Mouse (Mus musculus): Measurements from ENCODE around the gene Rgp1. TPM values are rescaled to one million over a fixed set of nuclear protein-coding genes. Genes with fewer than 3 reads are reported as not detected.
"Not testable (repeated sequence)": the region's sequence is repeated elsewhere in the genome, so short reads cannot be mapped to it uniquely, and the experiment has no call there.

The Rgp1 gene
- total and polyA plus RNA-seq, 3 experiments: 17.1 to 47.6 TPM; not detected in 1

DNA sequence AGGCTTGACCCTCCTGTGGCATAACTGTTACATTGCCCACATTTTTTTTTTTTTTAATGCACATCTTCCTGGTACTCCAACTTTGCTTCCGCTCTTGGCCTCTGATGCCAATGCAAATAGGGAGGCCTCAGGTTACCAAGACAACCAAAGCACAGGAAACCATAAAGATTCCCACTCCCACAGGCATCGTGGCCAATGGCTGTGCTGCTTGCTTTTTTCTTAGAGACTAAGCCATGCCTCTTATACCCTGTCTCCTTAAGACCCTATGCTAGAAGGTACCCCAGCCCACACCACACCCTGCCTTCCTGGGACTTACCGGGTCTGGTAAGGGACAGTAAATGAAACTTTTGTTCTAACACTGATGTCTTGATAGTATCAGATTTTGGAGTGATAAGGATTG is 14.9 kb downstream of the Rgp1 start:
- TF ChIP-seq TBP (IDR thresholded peaks at IDR 0.05; ENCODE audit: low read depth, low read length) (no peak), HCFC1 (IDR thresholded peaks at IDR 0.05; ENCODE audit: low read depth, low read length) (no peak), RCOR1 (IDR thresholded peaks at IDR 0.05; ENCODE audit: low read depth, low read length) (no peak), KAT2A (conservative IDR thresholded peaks at IDR 0.05; ENCODE audit: low read depth, low read length) (no peak), ZC3H11A (IDR thresholded peaks at IDR 0.05; ENCODE audit: low read depth, low read length) (no peak), NRF1 (IDR thresholded peaks at IDR 0.05; ENCODE audit: insufficient read depth, low read depth, low read length, poor library complexity, severe bottlenecking) (no peak), CHD2 (IDR thresholded peaks at IDR 0.05; ENCODE audit: low read length) (no peak), MXI1 (IDR thresholded peaks at IDR 0.05; ENCODE audit: low read depth, low read length) (no peak), GATA1 (IDR thresholded peaks at IDR 0.05; ENCODE audit: low read depth, low read length) (no peak), UBTF (IDR thresholded peaks at IDR 0.05; ENCODE audit: borderline replicate concordance, insufficient read depth, low read depth, low read length) (no peak), POLR2A (IDR thresholded peaks at IDR 0.05; ENCODE audit: control insufficient read depth in 1 of 2, insufficient read depth in 1 of 2, low read depth in 1 of 2, low read length in 2 of 2, poor library complexity in 1 of 2) (no peak), EP300 (IDR thresholded peaks at IDR 0.05; ENCODE audit: low read depth in 1 of 2, low read length in 2 of 2) (no peak), JUND (IDR thresholded peaks at IDR 0.05; ENCODE audit: low read depth, low read length) (no peak), ZMIZ1 (IDR thresholded peaks at IDR 0.05; ENCODE audit: low read depth, low read length) (no peak), ELF1 (IDR thresholded peaks at IDR 0.05; ENCODE audit: low read depth, low read length) (no peak), POLR2AphosphoS5 (IDR thresholded peaks at IDR 0.05; ENCODE audit: borderline replicate concordance, low read depth, low read length) (no peak)
- no peaks in the 10 kb centered on the region for H3K27me3 ChIP-seq (ENCODE audit: control insufficient read depth in 1 of 2, insufficient read depth in 2 of 2, low read length in 2 of 2)
- no peaks in the 10 kb centered on the region for H3K9me3 ChIP-seq (replicated peaks; ENCODE audit: insufficient read depth, low read length)
- DNase-seq (ENCODE audit: low read depth, low spot score): no peak
- H3K9ac ChIP-seq (ENCODE audit: control insufficient read depth, low read depth, low read length, poor library complexity, severe bottlenecking): no peak overlapping the region
- H3K27ac ChIP-seq (ENCODE audit: control insufficient read depth, low read depth, low read length): no peak overlapping the region
- H3K4me1 ChIP-seq (ENCODE audit: control insufficient read depth in 1 of 2, insufficient read depth in 2 of 2, low read length in 2 of 2): peaks cover 11% of the 10 kb centered on the region in 2 experiments
- no peak overlapping the region for H3K4me3 ChIP-seq (ENCODE audit: control insufficient read depth in 1 of 2, insufficient read depth in 1 of 2, low read depth in 2 of 2, low read length in 2 of 2)
- peaks cover 0 to 24% of the 10 kb centered on the region in 2 experiments; a peak in 2 of 4 replicates for H3K36me3 ChIP-seq (ENCODE audit: control insufficient read depth in 1 of 2, insufficient read depth in 2 of 2, low read length in 2 of 2)
- no peaks in the 10 kb centered on the region for H3K79me2 ChIP-seq (ENCODE audit: control insufficient read depth, insufficient read depth, low read length, poor library complexity)

DNA sequence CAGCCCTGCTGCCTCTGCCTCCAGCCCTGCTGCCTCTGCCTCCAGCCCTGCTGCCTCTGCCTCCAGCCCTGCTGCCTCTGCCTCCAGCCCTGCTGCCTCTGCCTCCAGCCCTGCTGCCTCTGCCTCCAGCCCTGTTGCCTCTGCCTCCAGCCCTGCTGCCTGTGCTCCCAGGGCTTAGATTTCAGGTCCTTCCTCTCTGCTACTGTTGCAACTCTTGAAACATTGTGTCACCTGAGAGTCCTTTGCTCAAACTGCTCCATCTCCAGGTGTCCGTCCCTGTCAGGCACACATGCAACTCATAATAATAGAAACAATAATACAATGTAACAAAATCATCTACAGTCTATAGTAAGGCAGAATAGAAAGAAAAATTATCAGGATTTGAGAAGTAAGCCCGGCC is 18.1 kb downstream of the Rgp1 start:
- H3K79me2 ChIP-seq (ENCODE audit: control insufficient read depth, insufficient read depth, low read length, poor library complexity); H3K9ac ChIP-seq (ENCODE audit: control insufficient read depth, low read depth, low read length, poor library complexity, severe bottlenecking); H3K9me3 ChIP-seq (replicated peaks; ENCODE audit: insufficient read depth, low read length); H3K27me3 ChIP-seq (ENCODE audit: control insufficient read depth in 1 of 2, insufficient read depth in 2 of 2, low read length in 2 of 2); DNase-seq (ENCODE audit: low read depth, low spot score); H3K4me3 ChIP-seq (ENCODE audit: control insufficient read depth in 1 of 2, insufficient read depth in 1 of 2, low read depth in 2 of 2, low read length in 2 of 2); H3K27ac ChIP-seq (ENCODE audit: control insufficient read depth, low read depth, low read length): not testable (repeated sequence)
- peaks cover 27 to 31% of the 10 kb centered on the region in 2 experiments for H3K4me1 ChIP-seq (ENCODE audit: control insufficient read depth in 1 of 2, insufficient read depth in 2 of 2, low read length in 2 of 2)
- H3K36me3 ChIP-seq (ENCODE audit: control insufficient read depth in 1 of 2, insufficient read depth in 2 of 2, low read length in 2 of 2): peaks cover 0 to 38% of the 10 kb centered on the region in 2 experiments; a peak in 2 of 4 replicates
